Mouse (Mus musculus) stomach, embryonic 16.5 days (tissue): ENCODE measurements at regions not wholly inside any gene's neighbourhood (a gene's known extent, or its start where the extent isn't known, plus 50 kb on each side); places are given as distances from the start of the nearest gene placed in this dataset.

Experiments used
- ATAC-seq: fragments of 200-750 bp; cut with Nextera tagmentation; 2 replicates; pipeline ENCODE4 v1.8.0; 2017; ENCODE audit warnings: moderate number of reproducible peaks, moderate TSS enrichment; ENCODE audit not compliant: insufficient read depth, low FRiP score
- H3K27ac ChIP-seq: fragments of 300-500 bp; sonication (generic); 2 replicates; pipeline ENCODE4 v1.5.1; 2014; ENCODE audit warnings: low read length
- H3K27me3 ChIP-seq: fragments of 300-500 bp; sonication (generic); 2 replicates; pipeline ENCODE4 v1.6.1; 2014; ENCODE audit warnings: low read length, control low read depth, mixed read lengths; ENCODE audit not compliant: control insufficient read depth, insufficient read depth
- H3K36me3 ChIP-seq: fragments of 300-500 bp; sonication (generic); 2 replicates; pipeline ENCODE4 v1.6.1; 2014; ENCODE audit warnings: low read length; ENCODE audit not compliant: control insufficient read depth, insufficient read depth
- H3K4me1 ChIP-seq: fragments of 300-500 bp; sonication (generic); 2 replicates; pipeline ENCODE4 v1.6.1; 2014; ENCODE audit warnings: low read length, control low read depth, mixed read lengths; ENCODE audit not compliant: control insufficient read depth, insufficient read depth
- H3K4me2 ChIP-seq: fragments of 300-500 bp; sonication (generic); 2 replicates; pipeline ENCODE4 v1.6.1; 2014; ENCODE audit warnings: low read depth, low read length, mixed read lengths
- H3K4me3 ChIP-seq: fragments of 300-500 bp; sonication (generic); replicated peaks from 2 replicates; pipeline ENCODE4 v1.5.1; 2014; ENCODE audit warnings: mild to moderate bottlenecking, low read length
- H3K9ac ChIP-seq: fragments of 300-500 bp; sonication (generic); 2 replicates; pipeline ENCODE4 v1.6.1; 2014; ENCODE audit warnings: low read length
- H3K9me3 ChIP-seq: fragments of 300-500 bp; sonication (generic); replicated peaks from 2 replicates; pipeline ENCODE4 v1.6.1; 2016; ENCODE audit warnings: low read length, control low read depth; ENCODE audit not compliant: control insufficient read depth
- WGBS: fragments of 180-500 bp; shearing (Covaris S2); extraction: QIAGEN DNeasy Blood & Tissue Kit; methylation state at CpG from one replicate; pipeline ENCODE4 v1.1.7; 2014; 5-methylcytosine and 5-hydroxymethylcytosine counted together

GRCm38 (mm10) chr4:10759491-10759890, 114.8 kb upstream of the 2610301B20Rik start:
- Histone ChIP-seq H3K9ac (no peak overlapping the region), H3K9me3 (no peaks in the 10 kb centered on the region), H3K27ac (no peak overlapping the region), H3K27me3 (no peaks in the 10 kb centered on the region), H3K4me3 (no peak overlapping the region), H3K4me2 (no peak overlapping the region), H3K4me1 (no peaks in the 10 kb centered on the region), H3K36me3 (no peaks in the 10 kb centered on the region)
- ATAC-seq, result no peak
- WGBS, result 94% methylated on average over 4 of the region's 4 CpGs

- 76% methylated on average over 6 of the region's 6 CpGs for whole genome bisulfite sequencing
- no peak overlapping the region for H3K27ac ChIP-seq
- no peak overlapping the region for H3K9ac ChIP-seq
- no peak overlapping the region for H3K4me2 ChIP-seq
- H3K27me3 ChIP-seq, result no peaks in the 10 kb centered on the region
- ATAC-seq, result no peak
- H3K4me1 ChIP-seq, result no peaks in the 10 kb centered on the region
- no peaks in the 10 kb centered on the region for H3K9me3 ChIP-seq
- no peaks in the 10 kb centered on the region for H3K36me3 ChIP-seq
- no peak overlapping the region for H3K4me3 ChIP-seq
Measured at GRCm38 (mm10) chr4:10767676-10768075, 106.6 kb upstream of the 2610301B20Rik start.

GRCm38 (mm10) chr4:10770026-10770643, 104.2 kb upstream of the 2610301B20Rik start:
- ATAC-seq, result no peak
- Histone ChIP-seq H3K9ac (no peak overlapping the region), H3K27me3 (no peaks in the 10 kb centered on the region), H3K9me3 (no peaks in the 10 kb centered on the region), H3K27ac (no peak overlapping the region), H3K4me3 (no peak overlapping the region), H3K4me2 (no peak overlapping the region), H3K36me3 (no peaks in the 10 kb centered on the region), H3K4me1 (peaks cover 7% of the 10 kb centered on the region; the same call in 1 of the 2 replicates)
- 83% methylated on average over 13 of the region's 13 CpGs for WGBS

- ATAC-seq, result peak; percentile 40
- H3K27ac ChIP-seq, result no peak overlapping the region
Measured at GRCm38 (mm10) chr4:10774557-10775215, 99.6 kb upstream of the 2610301B20Rik start.

GRCm38 (mm10) chr4:10786701-10787100, 87.6 kb upstream of the 2610301B20Rik start:
- no peaks in the 10 kb centered on the region for H3K9me3 ChIP-seq
- no peak overlapping the region for H3K4me2 ChIP-seq
- H3K27me3 ChIP-seq, result no peaks in the 10 kb centered on the region
- H3K36me3 ChIP-seq, result no peaks in the 10 kb centered on the region
- H3K4me3 ChIP-seq, result no peak overlapping the region
- no peak overlapping the region for H3K9ac ChIP-seq
- no peak overlapping the region for H3K27ac ChIP-seq
- WGBS, result 64% methylated on average over 2 of the region's 2 CpGs
- ATAC-seq, result no peak
- H3K4me1 ChIP-seq, result no peaks in the 10 kb centered on the region

More at GRCm38 (mm10) chr4:10774557-10775215, 99.6 kb upstream of the 2610301B20Rik start:
- Histone ChIP-seq H3K4me1 (peaks cover 7% of the 10 kb centered on the region; the same call in 1 of the 2 replicates), H3K36me3 (no peaks in the 10 kb centered on the region), H3K4me3 (no peak overlapping the region), H3K27me3 (no peaks in the 10 kb centered on the region), H3K9ac (no peak overlapping the region), H3K9me3 (no peaks in the 10 kb centered on the region), H3K4me2 (no peak overlapping the region)
- 21% methylated on average over 3 of the region's 3 CpGs for WGBS

- H3K4me1 ChIP-seq, result no peaks in the 10 kb centered on the region
- H3K27me3 ChIP-seq, result no peaks in the 10 kb centered on the region
- H3K9me3 ChIP-seq, result no peaks in the 10 kb centered on the region
- no peaks in the 10 kb centered on the region for H3K36me3 ChIP-seq
- no peak overlapping the region for H3K9ac ChIP-seq
- H3K27ac ChIP-seq, result no peak overlapping the region
- H3K4me2 ChIP-seq, result no peak overlapping the region
- no peak overlapping the region for H3K4me3 ChIP-seq
- ATAC-seq, result no peak
Measured at GRCm38 (mm10) chr4:10788306-10788705, 86.0 kb upstream of the 2610301B20Rik start.

GRCm38 (mm10) chr4:10789141-10789540, 85.2 kb upstream of the 2610301B20Rik start:
- H3K4me1 ChIP-seq, result no peaks in the 10 kb centered on the region
- H3K9ac ChIP-seq, result no peak overlapping the region
- no peak for ATAC-seq
- no peaks in the 10 kb centered on the region for H3K9me3 ChIP-seq
- H3K27ac ChIP-seq, result no peak overlapping the region
- no peaks in the 10 kb centered on the region for H3K36me3 ChIP-seq
- no peak overlapping the region for H3K4me2 ChIP-seq
- H3K4me3 ChIP-seq, result no peak overlapping the region
- no peaks in the 10 kb centered on the region for H3K27me3 ChIP-seq
- 65% methylated on average over 3 of the region's 3 CpGs for WGBS

GRCm38 (mm10) chr4:10792628-10793027, 81.7 kb upstream of the 2610301B20Rik start:
- H3K27me3 ChIP-seq, result no peaks in the 10 kb centered on the region
- WGBS, result 47% methylated on average over 3 of the region's 3 CpGs
- ATAC-seq, result no peak

GRCm38 (mm10) chr4:10794471-10794870, 79.8 kb upstream of the 2610301B20Rik start:
- H3K9ac ChIP-seq, result no peak overlapping the region
- no peaks in the 10 kb centered on the region for H3K9me3 ChIP-seq
- H3K4me2 ChIP-seq, result no peak overlapping the region
- no peak overlapping the region for H3K4me3 ChIP-seq
- no peaks in the 10 kb centered on the region for H3K36me3 ChIP-seq
- no peaks in the 10 kb centered on the region for H3K4me1 ChIP-seq
- no peak for ATAC-seq
- 63% methylated on average over 3 of the region's 3 CpGs for WGBS
- no peak overlapping the region for H3K27ac ChIP-seq
- no peaks in the 10 kb centered on the region for H3K27me3 ChIP-seq

More at GRCm38 (mm10) chr4:10792628-10793027, 81.7 kb upstream of the 2610301B20Rik start:
- H3K9me3 ChIP-seq, result no peaks in the 10 kb centered on the region
- H3K36me3 ChIP-seq, result no peaks in the 10 kb centered on the region
- H3K4me2 ChIP-seq, result no peak overlapping the region
- H3K9ac ChIP-seq, result no peak overlapping the region
- no peaks in the 10 kb centered on the region for H3K4me1 ChIP-seq
- H3K4me3 ChIP-seq, result no peak overlapping the region
- no peak overlapping the region for H3K27ac ChIP-seq
